Mouse (Mus musculus) small intestine, adult 2 months (tissue): Measurements from ENCODE around the gene Gm9903.

Experiments
- CTCF ChIP-seq: fragments of 200-500 bp; IDR thresholded peaks from 2 replicates; pipeline ENCODE4 v1.5.1; 2012; ENCODE audit warnings: low read depth, mild to moderate bottlenecking, control low read depth, inconsistent platforms, low read length, moderate library complexity, mixed read lengths; ENCODE audit not compliant: insufficient replicate concordance, insufficient read length; ENCODE audit errors: extremely low read depth
- POLR2A ChIP-seq: fragments of 200-500 bp; IDR thresholded peaks from 2 replicates; pipeline ENCODE4 v1.6.1; 2012; ENCODE audit warnings: low read depth, mild to moderate bottlenecking, control low read depth, inconsistent platforms, low read length, moderate library complexity

DNA sequence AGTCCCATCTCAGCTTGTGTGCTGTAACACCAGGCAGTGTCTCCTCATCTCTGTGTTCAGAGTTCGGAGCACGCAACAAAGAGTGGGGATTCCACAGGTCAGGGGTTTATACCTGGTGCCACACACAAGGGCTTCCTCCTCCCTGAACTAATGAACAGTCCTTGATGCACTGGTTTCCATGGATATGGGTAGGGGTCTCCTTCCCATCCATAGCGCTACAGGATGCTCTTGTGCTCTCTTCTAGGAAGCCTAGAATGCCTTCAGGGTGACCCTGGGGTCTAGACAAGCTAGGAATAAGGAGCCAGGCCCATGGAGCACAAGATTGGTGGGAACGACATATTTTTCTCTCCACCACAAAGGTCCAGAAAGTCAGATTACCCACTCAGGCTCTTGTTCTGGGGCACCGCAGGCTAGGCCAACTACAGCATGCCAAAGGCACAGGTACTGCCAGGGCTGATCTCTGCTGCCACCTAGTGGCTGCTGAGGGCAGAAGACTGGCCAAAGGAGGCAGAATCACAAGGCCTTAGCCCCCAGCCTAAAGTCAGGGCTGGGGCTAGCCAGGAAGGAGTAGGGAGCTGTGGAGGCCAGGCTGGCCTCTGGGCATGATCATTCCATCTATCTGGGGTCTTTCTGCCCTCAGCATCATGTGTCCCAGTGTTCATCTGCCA is 40.4 kb upstream of the Gm9903 start:
- TF ChIP-seq POLR2A (no peak), CTCF (peak; percentile 92)
